Mouse (Mus musculus) liver, embryonic 12.5 days (tissue): ENCODE measurements around the gene Xrcc2. TPM values are rescaled to one million over a fixed set of nuclear protein-coding genes. Genes with fewer than 3 reads are reported as not detected.
"Not testable (repeated sequence)": the region's sequence is repeated elsewhere in the genome, so short reads cannot be mapped to it uniquely, and the experiment has no call there.

Experiments
- ATAC-seq: fragments of 200-750 bp; cut with Nextera tagmentation; 2 replicates; pipeline ENCODE4 v1.8.0; 2017; ENCODE audit warnings: moderate number of reproducible peaks, mild to moderate bottlenecking, moderate library complexity
- H3K27ac ChIP-seq: fragments of 300-500 bp; sonication (generic); 2 replicates; pipeline ENCODE4 v1.5.1; 2016; ENCODE audit warnings: mild to moderate bottlenecking
- H3K27me3 ChIP-seq: fragments of 300-500 bp; sonication (generic); replicated peaks from 2 replicates; pipeline ENCODE4 v1.6.1; 2016; ENCODE audit warnings: mild to moderate bottlenecking, moderate library complexity
- H3K36me3 ChIP-seq: fragments of 300-500 bp; sonication (generic); 2 replicates; pipeline ENCODE4 v1.6.1; 2016; ENCODE audit warnings: mild to moderate bottlenecking, moderate library complexity
- H3K4me1 ChIP-seq: fragments of 300-500 bp; sonication (generic); 2 replicates; pipeline ENCODE4 v1.6.1; 2016
- H3K4me2 ChIP-seq: fragments of 300-500 bp; sonication (generic); 2 replicates; pipeline ENCODE4 v1.6.1; 2016; ENCODE audit warnings: mild to moderate bottlenecking, moderate library complexity
- H3K4me3 ChIP-seq: fragments of 300-500 bp; sonication (generic); 2 replicates; pipeline ENCODE4 v1.5.1; 2016; ENCODE audit warnings: mild to moderate bottlenecking, moderate library complexity
- H3K9ac ChIP-seq: fragments of 300-500 bp; sonication (generic); 2 replicates; pipeline ENCODE4 v1.6.1; 2016; ENCODE audit warnings: mild to moderate bottlenecking, moderate library complexity
- H3K9me3 ChIP-seq: fragments of 300-500 bp; sonication (generic); replicated peaks from 2 replicates; pipeline ENCODE4 v1.6.1; 2016; ENCODE audit warnings: mild to moderate bottlenecking, moderate library complexity
- WGBS: fragments of 180-500 bp; shearing (Covaris S2); methylation state at CpG from one replicate; pipeline ENCODE4 v1.1.7; 2016; ENCODE audit not compliant: insufficient replicate concordance; 5-methylcytosine and 5-hydroxymethylcytosine counted together
- polyA plus RNA-seq: library from polyadenylated mRNA; unstranded; fragments of >200 nt; fragmentation: Nextera tagmentation; extraction: Ambion mirVana; gene quantifications from 2 replicates; pipeline ENCODE4 v1.2.1, GENCODE M21; 2016

The Xrcc2 gene
- polyA plus RNA-seq, 1 experiment from 2014 or later, result 8.9 TPM

DNA sequence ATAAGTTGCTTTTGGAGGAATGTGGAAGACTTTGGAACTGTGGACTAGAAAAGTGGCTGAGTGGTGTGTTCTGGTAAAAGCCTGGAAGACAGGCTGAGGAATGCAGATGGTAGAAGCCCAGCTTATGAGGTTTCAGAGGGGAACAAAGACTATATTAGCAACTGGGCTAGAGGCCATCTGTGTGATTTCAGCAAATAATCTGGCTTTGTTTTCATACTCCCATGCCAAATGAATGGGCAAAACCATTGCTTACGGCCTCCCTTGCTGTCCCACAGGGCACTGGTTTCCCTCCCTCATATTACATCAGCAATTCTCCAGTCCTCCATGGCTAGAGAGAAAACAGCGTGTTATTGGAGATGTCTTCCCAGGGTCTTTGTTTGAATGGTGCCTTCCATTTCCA is 17.4 kb upstream of the Xrcc2 start:
- ATAC-seq, result no peak
- H3K4me2 ChIP-seq, result no peak overlapping the region
- WGBS, result 73% methylated on average over 2 of the region's 2 CpGs
- no peaks in the 10 kb centered on the region for H3K27me3 ChIP-seq
- no peak overlapping the region for H3K27ac ChIP-seq
- H3K9me3 ChIP-seq, result no peaks in the 10 kb centered on the region
- H3K4me3 ChIP-seq, result no peak overlapping the region
- no peak overlapping the region for H3K9ac ChIP-seq
- no peaks in the 10 kb centered on the region for H3K36me3 ChIP-seq
- H3K4me1 ChIP-seq, result no peaks in the 10 kb centered on the region

DNA sequence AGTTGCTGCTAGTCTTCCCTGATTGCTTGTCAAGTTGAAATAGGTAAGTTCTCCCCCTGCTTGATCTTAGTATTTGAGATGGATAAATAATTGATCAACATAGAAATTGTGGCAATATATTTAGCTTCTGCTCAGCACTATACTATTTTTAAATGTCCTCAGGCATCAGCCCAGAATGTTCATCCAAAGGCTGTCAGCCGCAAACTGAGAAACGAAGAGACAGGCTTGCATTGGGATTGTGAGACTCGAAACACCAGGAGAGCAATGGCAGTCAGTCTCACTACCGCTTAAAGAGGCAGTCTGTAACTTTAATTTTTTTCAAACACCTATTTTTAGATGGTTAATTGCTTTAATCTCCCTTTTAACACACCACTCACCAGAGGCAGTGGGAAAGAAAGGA is 13.8 kb upstream of the Xrcc2 start:
- Histone ChIP-seq H3K4me2 (no peak overlapping the region), H3K27ac (no peak overlapping the region), H3K27me3 (no peaks in the 10 kb centered on the region), H3K4me3 (no peak overlapping the region), H3K9me3 (no peaks in the 10 kb centered on the region), H3K36me3 (no peaks in the 10 kb centered on the region), H3K9ac (no peak overlapping the region), H3K4me1 (no peaks in the 10 kb centered on the region)
- ATAC-seq, result no peak
- 78% methylated on average over 4 of the region's 4 CpGs for WGBS

DNA sequence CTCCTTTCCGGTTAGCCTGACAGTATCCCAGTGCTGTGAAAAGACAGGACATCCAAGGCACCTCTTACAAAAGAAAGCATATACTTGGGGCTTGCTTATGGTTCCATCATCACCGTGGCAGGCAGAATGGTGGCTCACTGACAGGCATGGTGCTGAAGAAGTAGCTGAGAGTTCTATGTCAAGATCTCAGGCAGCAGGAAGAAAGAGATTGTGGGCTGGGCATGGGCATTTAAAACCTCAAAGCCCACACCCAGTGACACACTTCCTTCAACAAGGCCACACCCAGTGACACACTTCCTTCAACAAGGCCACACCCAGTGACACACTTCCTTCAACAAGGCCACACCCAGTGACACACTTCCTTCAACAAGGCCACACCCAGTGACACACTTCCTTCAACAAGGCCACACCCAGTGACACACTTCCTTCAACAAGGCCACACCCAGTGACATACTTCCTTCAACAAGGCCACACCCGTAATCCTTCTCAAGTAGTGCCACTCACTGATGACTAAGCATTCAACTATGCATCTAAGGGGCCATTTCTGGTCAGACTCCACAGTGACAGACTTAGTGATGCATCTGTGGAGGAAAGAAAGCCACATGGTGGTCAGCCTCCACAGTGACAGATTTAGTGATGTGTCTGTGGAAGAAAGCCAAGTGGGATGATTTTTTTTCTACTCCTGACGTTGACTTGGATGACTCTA is 7.5 kb upstream of the Xrcc2 start:
- H3K36me3 ChIP-seq, H3K4me3 ChIP-seq, H3K4me2 ChIP-seq, H3K27me3 ChIP-seq, H3K9me3 ChIP-seq, H3K4me1 ChIP-seq, H3K9ac ChIP-seq, ATAC-seq, H3K27ac ChIP-seq: not testable (repeated sequence)
- 85% methylated on average over 4 of the region's 4 CpGs for WGBS

DNA sequence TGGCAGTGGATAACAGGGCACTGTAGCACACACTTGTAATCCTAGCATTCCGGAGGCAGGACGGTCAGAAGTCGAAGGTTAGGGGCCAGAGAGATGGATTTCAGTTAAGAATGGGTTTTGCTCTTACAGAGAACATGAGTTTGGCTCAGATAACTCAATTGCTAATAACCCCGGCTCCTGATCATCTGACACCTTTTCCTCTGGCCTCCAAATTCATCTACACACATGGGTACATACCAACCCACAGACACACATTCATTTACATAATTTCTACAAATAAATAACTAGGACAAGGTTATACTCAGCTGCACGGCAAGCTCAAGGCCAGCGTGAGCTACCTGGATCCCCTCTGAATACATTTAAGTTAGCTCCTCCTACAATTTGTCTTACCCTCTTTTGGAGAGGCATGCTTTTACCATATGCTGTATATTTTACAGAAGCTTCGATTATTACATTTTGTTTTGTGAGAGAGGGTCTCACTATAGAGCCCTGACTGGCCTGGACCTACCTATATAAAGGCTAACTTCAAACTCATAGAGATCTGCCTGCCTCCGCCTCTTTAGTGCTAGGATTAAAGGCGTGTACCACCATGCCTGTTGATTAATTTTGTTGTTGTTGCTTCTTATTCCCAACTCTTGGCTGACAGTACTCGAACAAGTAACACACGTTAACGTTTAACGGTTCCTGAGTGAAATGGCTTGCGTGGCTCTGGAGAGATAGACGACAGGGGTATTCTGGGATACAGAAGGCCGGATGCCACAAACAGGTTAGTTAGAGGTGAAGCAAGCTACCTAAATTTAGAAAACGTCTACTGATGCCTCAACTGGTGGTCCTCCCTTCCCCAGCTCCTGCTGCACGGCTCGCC is 691 bp downstream of the Xrcc2 start:
- 18% methylated on average over 19 of the region's 19 CpGs for WGBS

DNA sequence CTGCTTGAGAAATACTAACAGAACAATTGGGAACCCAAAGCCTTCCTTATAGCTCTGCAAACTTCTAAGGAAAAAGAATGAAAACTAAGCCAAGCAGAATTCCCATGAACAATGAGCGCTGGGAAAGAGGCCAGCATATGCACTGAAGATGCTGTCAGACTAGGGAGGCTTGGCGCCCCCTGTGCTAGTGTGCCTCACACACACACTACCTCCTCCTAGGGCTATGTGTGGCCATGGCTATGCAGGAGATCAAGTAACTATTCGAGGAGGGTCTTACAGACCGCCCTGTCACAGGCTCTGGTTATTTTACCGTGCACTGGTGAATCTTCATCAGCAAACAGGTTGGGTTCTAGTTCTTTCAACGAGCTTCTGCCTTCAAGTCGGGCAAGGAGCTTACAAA is 7.7 kb downstream of the Xrcc2 start:
- Histone ChIP-seq H3K27ac (no peak overlapping the region), H3K36me3 (peaks cover 82% of the 10 kb centered on the region)
- WGBS, result 76% methylated on average over 7 of the region's 7 CpGs

More for the DNA sequence above, 691 bp downstream of the Xrcc2 start:
- peak; percentile 40; the same call in 1 of the 2 replicates for ATAC-seq
- Histone ChIP-seq H3K4me1 (peaks cover 20% of the 10 kb centered on the region), H3K27ac (peak overlapping the region; percentile 83), H3K36me3 (peaks cover 37% of the 10 kb centered on the region), H3K9ac (peak overlapping the region; percentile 86), H3K27me3 (no peaks in the 10 kb centered on the region), H3K9me3 (no peaks in the 10 kb centered on the region), H3K4me3 (peak overlapping the region; percentile 86), H3K4me2 (peak overlapping the region; percentile 81)

DNA sequence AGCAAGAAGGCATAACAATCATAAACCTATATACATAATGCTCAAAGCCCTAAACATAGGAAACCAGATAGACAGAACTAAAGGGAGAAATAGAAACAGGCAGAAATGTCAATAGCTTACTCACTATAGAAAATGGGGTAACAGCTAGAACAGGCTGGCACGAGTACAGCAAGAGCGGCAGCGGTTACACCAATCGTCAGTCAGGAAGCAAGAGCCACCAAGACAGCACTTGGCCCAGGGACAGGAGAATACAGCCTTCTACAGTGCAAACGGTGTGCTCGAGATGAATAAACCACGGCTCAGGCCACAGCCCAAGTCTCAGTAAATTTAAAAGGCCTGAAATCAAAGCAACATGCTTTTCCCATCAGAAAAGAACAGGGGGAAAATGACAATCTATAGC is 9.4 kb downstream of the Xrcc2 start:
- 84% methylated on average over 7 of the region's 7 CpGs for WGBS
- no peak overlapping the region for H3K9ac ChIP-seq
- H3K27ac ChIP-seq, result no peak overlapping the region
- no peak for ATAC-seq
- no peaks in the 10 kb centered on the region for H3K4me1 ChIP-seq
- no peak overlapping the region for H3K4me2 ChIP-seq
- H3K9me3 ChIP-seq, result no peaks in the 10 kb centered on the region
- H3K4me3 ChIP-seq, result no peak overlapping the region
- peaks cover 81% of the 10 kb centered on the region for H3K36me3 ChIP-seq
- H3K27me3 ChIP-seq, result no peaks in the 10 kb centered on the region

More for the DNA sequence above, 7.7 kb downstream of the Xrcc2 start:
- no peak overlapping the region for H3K4me3 ChIP-seq
- no peaks in the 10 kb centered on the region for H3K9me3 ChIP-seq
- H3K4me2 ChIP-seq, result no peak overlapping the region
- no peak overlapping the region for H3K9ac ChIP-seq
- no peaks in the 10 kb centered on the region for H3K4me1 ChIP-seq
- no peaks in the 10 kb centered on the region for H3K27me3 ChIP-seq
- no peak for ATAC-seq

DNA sequence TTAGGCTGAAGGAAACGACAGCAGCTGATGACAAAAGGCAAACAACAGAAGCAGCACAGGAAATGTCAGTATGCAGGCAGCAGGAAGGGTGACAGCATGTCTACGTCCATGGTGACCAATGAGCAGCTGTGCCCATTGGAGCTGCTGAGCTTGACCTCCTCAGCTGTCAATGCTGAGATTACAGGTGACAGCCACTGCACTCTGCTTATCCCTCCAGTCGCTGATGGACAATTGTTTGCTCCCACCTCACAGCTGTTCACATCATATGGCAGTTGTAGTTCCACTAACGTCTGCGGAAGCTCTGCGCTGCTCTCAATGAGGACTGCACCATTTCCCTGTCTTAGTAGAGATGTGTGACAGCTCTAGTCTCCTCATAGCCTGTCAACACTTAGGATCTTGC is 9.8 kb downstream of the Xrcc2 start:
- 72% methylated on average over 6 of the region's 6 CpGs for WGBS
- H3K27ac ChIP-seq, result no peak overlapping the region
- no peaks in the 10 kb centered on the region for H3K9me3 ChIP-seq
- H3K4me1 ChIP-seq, result no peaks in the 10 kb centered on the region
- no peaks in the 10 kb centered on the region for H3K27me3 ChIP-seq
- ATAC-seq, result no peak
- H3K4me2 ChIP-seq, result no peak overlapping the region
- no peak overlapping the region for H3K4me3 ChIP-seq
- peaks cover 85% of the 10 kb centered on the region for H3K36me3 ChIP-seq
- no peak overlapping the region for H3K9ac ChIP-seq

DNA sequence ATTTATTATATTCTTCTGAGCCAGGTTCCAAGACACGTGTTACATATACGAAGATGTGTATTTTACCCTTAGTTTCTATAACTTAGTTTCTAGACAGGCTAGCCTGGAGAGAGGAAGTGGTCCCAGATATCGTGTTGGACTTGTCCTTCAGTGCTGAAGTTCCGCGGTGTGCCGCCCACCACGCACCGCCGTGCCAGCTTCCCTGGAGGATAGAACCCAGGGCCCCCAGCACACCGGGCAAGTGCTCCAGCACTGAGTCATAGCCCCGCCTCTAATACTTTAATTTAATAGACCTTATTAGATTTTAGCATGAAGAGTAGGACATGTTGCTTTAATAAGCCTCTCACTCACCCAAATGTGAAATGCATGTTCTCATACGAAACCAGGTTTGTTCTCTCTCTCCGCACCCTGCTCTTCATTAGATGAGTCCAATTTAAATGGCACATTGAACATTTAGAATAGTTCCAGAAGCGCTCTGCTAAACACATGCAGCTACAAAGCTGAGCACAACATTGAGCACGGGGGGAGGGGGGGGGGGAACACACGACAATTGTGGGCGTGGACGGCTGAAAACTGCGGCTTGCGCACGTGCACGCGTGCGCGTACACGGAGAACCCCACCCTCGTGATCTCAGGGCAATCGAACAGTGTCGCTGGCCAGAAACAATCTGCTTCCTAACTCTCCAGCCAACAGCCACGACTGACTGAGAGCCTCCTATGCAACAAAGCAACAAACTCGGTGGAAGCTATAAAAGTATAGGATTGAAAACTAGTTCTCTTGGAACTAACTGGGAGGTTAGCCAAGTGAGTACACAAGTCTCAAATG is 33.7 kb downstream of the Xrcc2 start:
- no peak for ATAC-seq
- H3K27me3 ChIP-seq, result no peaks in the 10 kb centered on the region
- no peaks in the 10 kb centered on the region for H3K36me3 ChIP-seq
- H3K4me3 ChIP-seq, result no peak overlapping the region
- no peaks in the 10 kb centered on the region for H3K9me3 ChIP-seq
- no peaks in the 10 kb centered on the region; the same call in 1 of the 2 replicates for H3K4me1 ChIP-seq
- WGBS, result 86% methylated on average over 31 of the region's 31 CpGs
- H3K9ac ChIP-seq, result no peak overlapping the region
- H3K4me2 ChIP-seq, result no peak overlapping the region
- H3K27ac ChIP-seq, result no peak overlapping the region

DNA sequence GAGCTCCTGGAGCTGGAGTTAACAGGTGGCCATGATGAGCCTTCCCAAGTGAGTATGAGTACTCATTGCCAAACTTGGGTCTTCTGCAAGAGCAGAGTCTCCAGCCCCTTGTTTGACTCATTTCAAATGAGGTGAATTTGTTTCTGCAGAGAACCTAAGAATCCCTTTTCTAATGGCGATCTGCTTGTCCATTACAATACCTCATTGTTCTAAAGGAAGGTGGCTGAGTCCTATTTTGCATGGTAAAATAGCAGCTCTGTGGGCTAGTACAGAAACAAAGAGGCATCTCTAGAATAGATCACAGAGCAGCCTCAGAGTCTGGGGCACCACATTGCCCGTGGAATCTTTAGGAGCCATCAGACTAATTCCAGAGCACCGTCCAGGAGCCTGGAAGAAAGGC is 34.6 kb downstream of the Xrcc2 start:
- no peaks in the 10 kb centered on the region for H3K36me3 ChIP-seq
- H3K4me2 ChIP-seq, result no peak overlapping the region
- H3K4me3 ChIP-seq, result no peak overlapping the region
- no peaks in the 10 kb centered on the region for H3K27me3 ChIP-seq
- no peaks in the 10 kb centered on the region; the same call in 1 of the 2 replicates for H3K4me1 ChIP-seq
- no peaks in the 10 kb centered on the region for H3K9me3 ChIP-seq
- ATAC-seq, result no peak
- H3K27ac ChIP-seq, result no peak overlapping the region
- 74% methylated on average over 3 of the region's 3 CpGs for WGBS
- no peak overlapping the region for H3K9ac ChIP-seq

DNA sequence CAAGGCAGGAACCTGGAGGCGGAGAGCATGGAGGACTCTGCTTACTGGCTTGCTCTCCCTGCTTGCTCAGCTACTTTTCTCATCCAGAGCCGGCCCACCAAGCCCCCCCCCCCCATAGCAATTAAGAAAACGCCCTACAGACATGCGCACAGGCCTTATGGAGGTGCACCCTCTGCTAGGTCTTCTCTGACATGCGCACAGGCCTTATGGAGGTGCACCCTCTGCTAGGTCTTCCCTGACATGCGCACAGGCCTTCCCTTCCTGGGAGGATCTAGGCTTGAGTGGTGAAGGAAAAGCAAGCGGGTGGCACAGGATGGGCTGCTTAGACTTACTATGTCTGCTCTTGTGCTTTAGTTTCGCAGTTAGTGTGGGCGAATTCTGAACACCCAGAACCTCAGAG is 37.3 kb downstream of the Xrcc2 start:
- no peak for ATAC-seq
- no peak overlapping the region for H3K27ac ChIP-seq
- no peaks in the 10 kb centered on the region; the same call in 1 of the 2 replicates for H3K4me1 ChIP-seq
- H3K4me3 ChIP-seq, result no peak overlapping the region
- WGBS, result 84% methylated on average over 9 of the region's 9 CpGs
- no peaks in the 10 kb centered on the region for H3K36me3 ChIP-seq
- H3K9ac ChIP-seq, result no peak overlapping the region
- no peaks in the 10 kb centered on the region for H3K27me3 ChIP-seq
- no peaks in the 10 kb centered on the region for H3K9me3 ChIP-seq
- H3K4me2 ChIP-seq, result no peak overlapping the region

DNA sequence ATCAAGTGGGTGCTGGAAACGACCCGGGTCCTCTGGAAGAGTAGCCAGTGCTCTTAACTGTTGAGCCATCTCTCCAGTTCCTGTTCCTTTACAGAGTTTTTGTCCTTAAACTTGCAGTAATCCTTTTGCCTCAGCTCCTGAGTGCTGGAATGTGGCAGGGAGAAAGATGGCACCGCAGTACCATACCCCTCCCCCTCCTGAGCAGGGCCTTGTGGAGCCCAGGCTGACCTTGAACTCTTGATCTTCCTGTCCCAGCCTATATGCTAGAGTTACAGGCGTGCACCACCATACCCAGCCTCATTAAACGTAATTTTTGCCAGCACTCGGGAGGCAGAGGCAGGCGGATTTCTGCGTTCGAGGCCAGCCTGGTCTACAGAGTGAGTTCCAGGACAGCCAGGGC is 38.9 kb downstream of the Xrcc2 start:
- Histone ChIP-seq H3K27ac (no peak overlapping the region), H3K9ac (no peak overlapping the region), H3K36me3 (no peaks in the 10 kb centered on the region), H3K27me3 (no peaks in the 10 kb centered on the region), H3K9me3 (no peaks in the 10 kb centered on the region), H3K4me1 (no peaks in the 10 kb centered on the region; the same call in 1 of the 2 replicates), H3K4me3 (no peak overlapping the region), H3K4me2 (no peak overlapping the region)
- no peak for ATAC-seq
- WGBS, result 78% methylated on average over 9 of the region's 9 CpGs

DNA sequence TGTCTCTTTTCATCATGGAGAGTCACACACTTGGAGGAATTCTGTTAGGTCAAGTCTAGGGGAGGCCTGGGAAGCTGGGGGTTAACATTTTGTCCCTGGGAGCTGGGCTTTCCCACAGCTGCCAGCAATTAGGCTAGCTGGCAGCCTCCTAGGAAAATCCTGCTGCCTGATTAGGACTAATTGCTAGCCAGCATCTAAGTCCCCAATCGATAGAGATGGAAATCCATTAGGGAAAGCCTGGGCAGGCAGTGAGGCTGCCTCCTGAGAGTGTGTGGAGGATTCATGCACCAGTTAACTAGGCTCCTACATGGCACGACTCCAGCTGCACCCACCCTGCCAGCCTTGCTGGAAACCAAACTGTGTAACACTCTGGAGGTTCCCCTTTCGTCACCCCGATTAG is 39.5 kb downstream of the Xrcc2 start:
- H3K9ac ChIP-seq, result no peak overlapping the region
- no peaks in the 10 kb centered on the region for H3K27me3 ChIP-seq
- no peaks in the 10 kb centered on the region for H3K9me3 ChIP-seq
- no peaks in the 10 kb centered on the region for H3K36me3 ChIP-seq
- no peak overlapping the region for H3K4me2 ChIP-seq
- 65% methylated on average over 4 of the region's 4 CpGs for WGBS
- ATAC-seq, result no peak
- H3K4me1 ChIP-seq, result no peaks in the 10 kb centered on the region; the same call in 1 of the 2 replicates
- H3K27ac ChIP-seq, result no peak overlapping the region
- no peak overlapping the region for H3K4me3 ChIP-seq
